Mouse (Mus musculus): Measurements from ENCODE around the gene Acod1.

The Acod1 gene

GRCm38 (mm10) chr14:103046677-103047076, at the start of gene Acod1:
Acod1 (plus strand) TSS chr14:103046977.
- DNase-seq (ENCODE audit: extremely low read depth, insufficient read length, low spot score), result no peak

GRCm38 (mm10) chr14:103007737-103008136, 39.0 kb upstream of the Acod1 start:
- no peak for DNase-seq (ENCODE audit: extremely low read depth, insufficient read length, low spot score)

GRCm38 (mm10) chr14:103011782-103012181, 35.0 kb upstream of the Acod1 start:
- no peak for DNase-seq (ENCODE audit: extremely low read depth, insufficient read length, low spot score)

GRCm38 (mm10) chr14:103012563-103013150, 34.1 kb upstream of the Acod1 start:
- DNase-seq (ENCODE audit: extremely low read depth, insufficient read length, low spot score), result no peak

GRCm38 (mm10) chr14:103017009-103017408, 29.8 kb upstream of the Acod1 start:
- DNase-seq (ENCODE audit: extremely low read depth, insufficient read length, low spot score), result no peak

- DNase-seq (ENCODE audit: extremely low read depth, insufficient read length, low spot score), result no peak
These were observed 26.7 kb upstream of the Acod1 start for GRCm38 (mm10) chr14:103020046-103020445.

- no peak for DNase-seq (ENCODE audit: extremely low read depth, insufficient read length, low spot score)
These were observed 17.6 kb upstream of the Acod1 start for GRCm38 (mm10) chr14:103029203-103029602.

- no peak for DNase-seq (ENCODE audit: extremely low read depth, insufficient read length, low spot score)
These were observed 13.4 kb upstream of the Acod1 start for GRCm38 (mm10) chr14:103033271-103033823.

- no peak for DNase-seq (ENCODE audit: extremely low read depth, insufficient read length, low spot score)
These were observed 12.7 kb upstream of the Acod1 start for GRCm38 (mm10) chr14:103034076-103034475.

- DNase-seq (ENCODE audit: extremely low read depth, insufficient read length, low spot score), result no peak
These were observed 9.8 kb upstream of the Acod1 start for GRCm38 (mm10) chr14:103037016-103037415.

- no peak for DNase-seq (ENCODE audit: extremely low read depth, insufficient read length, low spot score)
These were observed 1.7 kb downstream of the Acod1 start for GRCm38 (mm10) chr14:103048292-103049086.

- DNase-seq (ENCODE audit: extremely low read depth, insufficient read length, low spot score), result peak; percentile 22
These were observed 4.5 kb downstream of the Acod1 start for GRCm38 (mm10) chr14:103051159-103051769.

- DNase-seq (ENCODE audit: extremely low read depth, insufficient read length, low spot score), result no peak
These were observed 8.0 kb downstream of the Acod1 start for GRCm38 (mm10) chr14:103054731-103055130.

GRCm38 (mm10) chr14:103056601-103057000, 9.8 kb downstream of the Acod1 start:
- DNase-seq (ENCODE audit: extremely low read depth, insufficient read length, low spot score), result no peak

GRCm38 (mm10) chr14:103058998-103059397, 12.2 kb downstream of the Acod1 start:
- DNase-seq (ENCODE audit: extremely low read depth, insufficient read length, low spot score), result no peak

GRCm38 (mm10) chr14:103059495-103059894, 12.7 kb downstream of the Acod1 start:
- no peak for DNase-seq (ENCODE audit: extremely low read depth, insufficient read length, low spot score)

- DNase-seq (ENCODE audit: extremely low read depth, insufficient read length, low spot score), result peak; percentile 43
These were observed 18.8 kb downstream of the Acod1 start for GRCm38 (mm10) chr14:103065294-103066167.

- DNase-seq (ENCODE audit: extremely low read depth, insufficient read length, low spot score), result no peak
These were observed 22.7 kb downstream of the Acod1 start for GRCm38 (mm10) chr14:103069465-103069863.

- peak; percentile 94 for DNase-seq (ENCODE audit: extremely low read depth, insufficient read length, low spot score)
These were observed 23.3 kb downstream of the Acod1 start, which contains the start of gene Cln5 for GRCm38 (mm10) chr14:103069864-103070611. Cln5 (plus strand) TSS chr14:103070216.

- DNase-seq (ENCODE audit: extremely low read depth, insufficient read length, low spot score), result peak; percentile 27
These were observed 24.0 kb downstream of the Acod1 start for GRCm38 (mm10) chr14:103070790-103071189.

Measured in 3134 (cell line).